Mouse (Mus musculus) MEL (cell line): ENCODE data around the gene Lrrc29. TPM values are rescaled to one million over a fixed set of nuclear protein-coding genes. Genes with fewer than 3 reads are reported as not detected.
A peak's percentile ranks its signal among the peaks of the same experiment; 100 is the strongest.

Experiments used
- DNase-seq: peaks from one replicate; pipeline ENCODE4 v3.0.0; 2011; ENCODE audit warnings: low read depth, low spot score
- H3K27ac ChIP-seq: 2 replicates; pipeline ENCODE4 v1.5.1; 2012; ENCODE audit warnings: low read depth, mild to moderate bottlenecking, control low read depth, low read length, moderate library complexity; ENCODE audit not compliant: control insufficient read depth
- H3K27me3 ChIP-seq, 2 experiments: fragments of 150-350 bp in 1 of 2; sonication (generic) in 1 of 2; 2 replicates each; pipeline ENCODE4 v1.6.1; 2012; ENCODE audit warnings: low read length in 2 of 2, mild to moderate bottlenecking in 2 of 2, improper control_type of control experiment in 1 of 2, moderate library complexity in 1 of 2; ENCODE audit not compliant: insufficient read depth in 2 of 2, control insufficient read depth in 1 of 2
- H3K36me3 ChIP-seq, 2 experiments: 2 replicates each; pipeline ENCODE4 v1.6.1; 2012 to 2014; ENCODE audit warnings: low read length in 2 of 2, improper control_type of control experiment in 1 of 2, inconsistent platforms in 1 of 2, mild to moderate bottlenecking in 1 of 2; ENCODE audit not compliant: insufficient read depth in 2 of 2, control insufficient read depth in 1 of 2
- H3K4me1 ChIP-seq, 2 experiments: fragments of 150-350 bp in 1 of 2; sonication (generic) in 1 of 2; 2 replicates each; pipeline ENCODE4 v1.6.1; 2012; ENCODE audit warnings: low read length in 2 of 2, improper control_type of control experiment in 1 of 2, mild to moderate bottlenecking in 1 of 2; ENCODE audit not compliant: insufficient read depth in 2 of 2, control insufficient read depth in 1 of 2
- H3K4me3 ChIP-seq, 2 experiments: fragments of 150-350 bp in 1 of 2; sonication (generic) in 1 of 2; 2 replicates each; pipeline ENCODE4 v1.5.1; 2012; ENCODE audit warnings: low read depth in 2 of 2, low read length in 2 of 2, mild to moderate bottlenecking in 2 of 2, moderate library complexity in 2 of 2, control low read depth in 1 of 2, improper control_type of control experiment in 1 of 2; ENCODE audit not compliant: control insufficient read depth in 1 of 2, insufficient read depth in 1 of 2
- H3K79me2 ChIP-seq: 2 replicates; pipeline ENCODE4 v1.6.1; 2012; ENCODE audit warnings: mild to moderate bottlenecking, low read length, moderate library complexity; ENCODE audit not compliant: control insufficient read depth, poor library complexity, insufficient read depth
- H3K9ac ChIP-seq: 2 replicates; pipeline ENCODE4 v1.6.1; 2012; ENCODE audit warnings: low read depth, mild to moderate bottlenecking, control low read depth, low read length, moderate library complexity; ENCODE audit not compliant: control insufficient read depth, poor library complexity, severe bottlenecking
- H3K9me3 ChIP-seq: fragments of 150-350 bp; sonication (generic); replicated peaks from 2 replicates; pipeline ENCODE4 v1.6.1; 2012; ENCODE audit warnings: mild to moderate bottlenecking, low read length, improper control_type of control experiment, moderate library complexity; ENCODE audit not compliant: insufficient read depth
- BHLHE40 ChIP-seq: IDR thresholded peaks from 2 replicates; pipeline ENCODE4 v1.6.1; 2012; ENCODE audit warnings: low read depth, mild to moderate bottlenecking, inconsistent platforms, low read length, improper control_type of control experiment, borderline replicate concordance
- E2F4 ChIP-seq: IDR thresholded peaks from 2 replicates; pipeline ENCODE4 v1.6.1; 2011; ENCODE audit warnings: low read depth, low read length, improper control_type of control experiment, borderline replicate concordance
- ELF1 ChIP-seq: IDR thresholded peaks from 2 replicates; pipeline ENCODE4 v1.6.1; 2014; ENCODE audit warnings: low read depth, mild to moderate bottlenecking, inconsistent platforms, low read length, improper control_type of control experiment, moderate library complexity
- EP300 ChIP-seq, 2 experiments: IDR thresholded peaks; 2 replicates each; pipeline ENCODE4 v1.6.1; 2011; ENCODE audit warnings: improper control_type of control experiment in 2 of 2, low read length in 2 of 2, low read depth in 1 of 2, mild to moderate bottlenecking in 1 of 2
- ETS1 ChIP-seq: IDR thresholded peaks from 2 replicates; pipeline ENCODE4 v1.6.1; 2012; ENCODE audit warnings: low read depth, mild to moderate bottlenecking, inconsistent platforms, low read length, improper control_type of control experiment, moderate library complexity
- HCFC1 ChIP-seq: IDR thresholded peaks from 2 replicates; pipeline ENCODE4 v1.6.1; 2012; ENCODE audit warnings: low read depth, mild to moderate bottlenecking, inconsistent platforms, low read length, improper control_type of control experiment, moderate library complexity
- KAT2A ChIP-seq: conservative IDR thresholded peaks from 2 replicates; pipeline ENCODE4 v1.6.1; 2012; ENCODE audit warnings: low read depth, low read length, improper control_type of control experiment, inconsistent platforms
- MAFK ChIP-seq: IDR thresholded peaks from 2 replicates; pipeline ENCODE4 v1.6.1; 2011; ENCODE audit warnings: low read depth, mild to moderate bottlenecking, low read length, improper control_type of control experiment, borderline replicate concordance
- MAX ChIP-seq: IDR thresholded peaks from 2 replicates; pipeline ENCODE4 v1.6.1; 2011; ENCODE audit warnings: low read length, improper control_type of control experiment
- MAZ ChIP-seq: IDR thresholded peaks from 2 replicates; pipeline ENCODE4 v1.6.1; 2012; ENCODE audit warnings: low read depth, mild to moderate bottlenecking, inconsistent platforms, low read length, improper control_type of control experiment
- MEF2A ChIP-seq: IDR thresholded peaks from 2 replicates; pipeline ENCODE4 v1.6.1; 2014; ENCODE audit warnings: low read depth, mild to moderate bottlenecking, inconsistent platforms, low read length, improper control_type of control experiment; ENCODE audit not compliant: poor library complexity, insufficient replicate concordance, severe bottlenecking; ENCODE audit errors: extremely low read depth
- MXI1 ChIP-seq: IDR thresholded peaks from 2 replicates; pipeline ENCODE4 v1.6.1; 2011; ENCODE audit warnings: mild to moderate bottlenecking, low read depth, low read length, improper control_type of control experiment
- MYB ChIP-seq: IDR thresholded peaks from 2 replicates; pipeline ENCODE4 v1.6.1; 2011; ENCODE audit warnings: mild to moderate bottlenecking, low read depth, low read length, improper control_type of control experiment
- MYC ChIP-seq: IDR thresholded peaks from 2 replicates; pipeline ENCODE4 v1.6.1; 2011; ENCODE audit warnings: low read depth, mild to moderate bottlenecking, low read length, improper control_type of control experiment, moderate library complexity
- NELFE ChIP-seq: IDR thresholded peaks from 2 replicates; pipeline ENCODE4 v1.6.1; 2011; ENCODE audit warnings: low read depth, low read length, improper control_type of control experiment
- POLR2A ChIP-seq, 2 experiments: IDR thresholded peaks; 2 replicates each; pipeline ENCODE4 v1.6.1; 2011 to 2012; ENCODE audit warnings: low read length in 2 of 2, mild to moderate bottlenecking in 2 of 2, control low read depth in 1 of 2, improper control_type of control experiment in 1 of 2, low read depth in 1 of 2, moderate library complexity in 1 of 2; ENCODE audit not compliant: control insufficient read depth in 1 of 2, insufficient read depth in 1 of 2, poor library complexity in 1 of 2
- RAD21 ChIP-seq: IDR thresholded peaks from 2 replicates; pipeline ENCODE4 v1.6.1; 2011; ENCODE audit warnings: mild to moderate bottlenecking, low read depth, low read length, improper control_type of control experiment
- SIN3A ChIP-seq: IDR thresholded peaks from 2 replicates; pipeline ENCODE4 v1.6.1; 2012; ENCODE audit warnings: low read length, improper control_type of control experiment, inconsistent platforms
- SMC3 ChIP-seq: IDR thresholded peaks from 2 replicates; pipeline ENCODE4 v1.6.1; 2011; ENCODE audit warnings: low read depth, low read length, improper control_type of control experiment
- TAL1 ChIP-seq: IDR thresholded peaks from 2 replicates; pipeline ENCODE4 v1.6.1; 2012; ENCODE audit warnings: mild to moderate bottlenecking, inconsistent platforms, low read length, moderate library complexity, mixed read lengths
- TBP ChIP-seq: IDR thresholded peaks from 2 replicates; pipeline ENCODE4 v1.8.0; 2011; ENCODE audit warnings: low read depth, low read length, improper control_type of control experiment
- TCF12 ChIP-seq: IDR thresholded peaks from 2 replicates; pipeline ENCODE4 v1.6.1; 2014; ENCODE audit warnings: low read depth, mild to moderate bottlenecking, inconsistent platforms, low read length, improper control_type of control experiment, moderate library complexity
- USF1 ChIP-seq: IDR thresholded peaks from 2 replicates; pipeline ENCODE4 v1.6.1; 2014; ENCODE audit warnings: low read depth, mild to moderate bottlenecking, inconsistent platforms, low read length, improper control_type of control experiment, moderate library complexity
- ZC3H11A ChIP-seq: IDR thresholded peaks from 2 replicates; pipeline ENCODE4 v1.6.1; 2012; ENCODE audit warnings: low read depth, mild to moderate bottlenecking, inconsistent platforms, low read length, improper control_type of control experiment
- ZMIZ1 ChIP-seq: IDR thresholded peaks from 2 replicates; pipeline ENCODE4 v1.6.1; 2012; ENCODE audit warnings: low read depth, mild to moderate bottlenecking, inconsistent platforms, low read length, improper control_type of control experiment, moderate library complexity
- ZNF384 ChIP-seq: IDR thresholded peaks from 2 replicates; pipeline ENCODE4 v1.6.1; 2012; ENCODE audit warnings: low read depth, mild to moderate bottlenecking, inconsistent platforms, low read length, improper control_type of control experiment
- polyA plus RNA-seq, 2 experiments: library from polyadenylated mRNA; stranded (reverse) in 1 of 2; unstranded in 1 of 2; fragments of >175 nt in 1 of 2; fragments of >200 nt in 1 of 2; gene quantifications; 2 replicates each; pipeline versions ENCODE4 v1.2.1 to v1.2.4; 2012; ENCODE audit warnings: low replicate concordance in 2 of 2, low read depth in 1 of 2; ENCODE audit not compliant: insufficient read length in 2 of 2, insufficient read depth in 1 of 2, missing spikeins in 1 of 2
- total RNA-seq: library from RNA; depleted of rRNA; stranded (reverse); fragments of 300-350 nt; gene quantifications from 2 replicates; pipeline ENCODE4 v1.2.3, GENCODE M21; 2012

The Lrrc29 gene
- total and polyA plus RNA-seq, 3 experiments = 2.6 to 6.1 TPM; not detected in 1

DNA sequence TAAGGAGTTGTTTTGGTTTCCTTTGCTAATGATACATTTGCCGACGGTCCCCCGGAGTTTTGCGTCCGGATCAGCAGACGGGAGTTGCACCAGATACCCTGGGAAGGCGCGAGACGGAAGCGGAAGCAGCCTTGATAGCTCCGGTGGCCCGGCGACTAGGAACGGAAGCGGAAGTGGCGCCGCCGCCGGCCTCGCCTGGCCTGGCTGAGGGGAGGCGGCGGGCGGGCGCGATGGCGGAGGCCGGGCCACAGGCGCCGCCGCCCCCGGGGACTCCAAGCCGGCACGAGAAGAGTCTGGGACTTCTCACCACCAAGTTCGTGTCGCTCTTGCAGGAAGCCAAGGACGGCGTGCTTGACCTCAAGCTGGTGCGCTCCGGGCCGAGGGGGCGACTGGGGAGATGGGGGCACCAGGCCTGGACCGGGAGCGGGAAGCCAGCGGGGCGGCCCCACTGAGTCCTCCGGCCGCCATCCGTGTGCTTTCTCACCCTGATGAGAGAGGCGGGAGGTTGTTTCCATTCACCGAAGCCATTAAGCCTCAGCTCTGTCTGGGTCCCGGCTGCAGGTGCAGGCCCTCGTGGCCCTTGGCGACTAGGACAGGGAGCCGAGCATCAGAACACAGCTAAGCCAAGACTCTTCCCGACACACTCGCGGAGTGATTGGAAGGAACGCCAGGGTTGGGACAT lies 28.4 kb downstream of the Lrrc29 start, which contains the start of gene E2f4:
Gene E2f4, plus strand, starts transcription at position 153 of the 682 bp plus-strand sequence.
- H3K4me3 ChIP-seq = peak within 1 kb of the TSS; percentile 86
- peak within 1 kb of the TSS; percentile 70 for H3K27ac ChIP-seq

DNA sequence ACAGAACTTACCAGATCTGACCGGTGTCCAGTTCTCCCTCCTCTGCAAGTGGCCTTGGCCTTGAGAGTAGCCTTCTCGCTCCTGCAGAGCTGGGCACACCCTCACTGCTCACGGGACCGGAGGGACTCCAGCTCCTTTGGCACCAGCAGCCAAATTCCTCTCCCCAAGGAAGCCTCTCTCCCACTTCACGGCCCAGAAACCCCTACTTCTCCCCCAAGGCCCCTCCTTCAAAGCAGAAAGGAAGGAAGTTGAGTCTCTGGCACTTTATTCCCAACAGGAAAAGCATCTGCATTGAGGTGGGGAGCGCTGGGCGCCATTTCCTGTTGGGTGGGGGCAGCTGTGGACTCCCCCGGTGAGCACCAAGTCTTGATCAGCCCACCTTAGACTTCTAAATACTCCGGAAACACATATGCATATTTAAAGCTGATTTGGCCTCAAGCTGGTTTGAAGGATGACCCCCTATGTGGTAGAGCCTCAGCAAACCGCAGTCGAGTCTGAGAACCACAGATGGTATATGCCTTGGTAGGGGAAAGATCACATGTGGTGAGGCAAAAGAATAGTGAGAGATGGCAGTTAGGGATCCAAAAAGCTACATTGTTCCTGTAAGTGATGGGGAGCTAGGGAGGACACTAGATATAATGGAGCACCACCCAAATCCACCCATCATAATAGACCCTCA lies 30.0 kb downstream of the Lrrc29 start, which contains the start of gene Exoc3l:
Gene Exoc3l, minus strand, starts transcription at position 207 of the 679 bp plus-strand sequence.
- Histone ChIP-seq H3K79me2 (peaks cover 32% of the 10 kb centered on the region), H3K36me3 (peaks cover 7 to 21% of the 10 kb centered on the region in 2 experiments), H3K9me3 (no peaks in the 10 kb centered on the region), H3K27ac (peak within 1 kb of the TSS; percentile 69; the same call in 1 of the 2 replicates), H3K9ac (peak within 1 kb of the TSS; percentile 78), H3K4me3 (peak within 1 kb of the TSS; percentile 81 to 86), H3K4me1 (peaks cover 11 to 21% of the 10 kb centered on the region in 2 experiments), H3K27me3 (no peaks in the 10 kb centered on the region)
- TF ChIP-seq MYB (no peak), ETS1 (no peak), MEF2A (no peak), BHLHE40 (no peak)
- no peak for DNase-seq

More for the DNA sequence above, 28.4 kb downstream of the Lrrc29 start, which contains the start of gene E2f4:
- H3K9ac ChIP-seq = peak within 1 kb of the TSS; percentile 97
- H3K4me1 ChIP-seq = peaks cover 11 to 27% of the 10 kb centered on the region in 2 experiments
- peak; percentile 96 for DNase-seq
- no peaks in the 10 kb centered on the region for H3K9me3 ChIP-seq
- H3K79me2 ChIP-seq = peaks cover 34% of the 10 kb centered on the region
- peaks cover 15 to 33% of the 10 kb centered on the region in 2 experiments for H3K36me3 ChIP-seq
- peak; percentile 92 for TF ChIP-seq HCFC1
- TF ChIP-seq TCF12 = peak; percentile 76
- TF ChIP-seq ZNF384 = no peak
- no peak for TF ChIP-seq E2F4
- peak; percentile 95 for TF ChIP-seq SIN3A
- TF ChIP-seq ELF1 = peak; percentile 99
- TF ChIP-seq MAFK = no peak
- 0 out of 2 replicates have a peak, but pooled peaks have one; percentile 43 for TF ChIP-seq ETS1
- no peak for TF ChIP-seq SMC3
- TF ChIP-seq MAX = peak; percentile 45; the same call in 1 of the 2 replicates
- 0 out of 2 replicates have a peak, but pooled peaks have one; percentile 22 for TF ChIP-seq MYC
- TF ChIP-seq USF1 = no peak
- peak; percentile 76 for TF ChIP-seq MXI1
- TF ChIP-seq ZMIZ1 = peak; percentile 29; the same call in 1 of the 2 replicates
- no peak for TF ChIP-seq TAL1
- peak; percentile 60; the same call in 1 of the 2 replicates for TF ChIP-seq KAT2A
- TF ChIP-seq MAZ = peak; percentile 43; the same call in 1 of the 2 replicates
- TF ChIP-seq RAD21 = no peak
- TF ChIP-seq ZC3H11A = no peak
- TF ChIP-seq EP300 (IDR thresholded peaks at IDR 0.05; ENCODE audit: low read depth in 1 of 2, low read length in 2 of 2) = peak in 1 of 2 experiments; percentile 25; a peak in 1 of 4 replicates
- peak; percentile 49; the same call in 1 of the 2 replicates for TF ChIP-seq TBP
- TF ChIP-seq MYB = no peak
- TF ChIP-seq NELFE = peak; percentile 84
- peak; percentile 87 to 95 for TF ChIP-seq POLR2A (IDR thresholded peaks at IDR 0.05; ENCODE audit: control insufficient read depth in 1 of 2, insufficient read depth in 1 of 2, low read depth in 1 of 2, low read length in 2 of 2, poor library complexity in 1 of 2)
- TF ChIP-seq MEF2A = no peak
- no peaks in the 10 kb centered on the region for H3K27me3 ChIP-seq
